Mouse (Mus musculus) neural tube, embryonic 13.5 days (tissue): ENCODE measurements around the gene Tbxas1. TPM values are rescaled to one million over a fixed set of nuclear protein-coding genes. Genes with fewer than 3 reads are reported as not detected.

Experiments
- ATAC-seq: fragments of 200-750 bp; cut with Nextera tagmentation; 2 replicates; pipeline ENCODE4 v1.8.0; 2017; ENCODE audit warnings: low read depth, mild to moderate bottlenecking, moderate TSS enrichment, moderate library complexity
- H3K27ac ChIP-seq: fragments of 300-500 bp; sonication (generic); replicated peaks from 2 replicates; pipeline ENCODE4 v1.5.1; 2015; ENCODE audit warnings: moderate library complexity, mild to moderate bottlenecking, inconsistent platforms
- H3K27me3 ChIP-seq: fragments of 300-500 bp; sonication (generic); 2 replicates; pipeline ENCODE4 v1.6.1; 2015; ENCODE audit warnings: mild to moderate bottlenecking, inconsistent platforms
- H3K36me3 ChIP-seq: fragments of 300-500 bp; sonication (generic); 2 replicates; pipeline ENCODE4 v1.6.1; 2015; ENCODE audit warnings: mild to moderate bottlenecking, inconsistent platforms
- H3K4me1 ChIP-seq: fragments of 300-500 bp; sonication (generic); replicated peaks from 2 replicates; pipeline ENCODE4 v1.6.1; 2015; ENCODE audit warnings: inconsistent platforms
- H3K4me2 ChIP-seq: fragments of 300-500 bp; sonication (generic); 2 replicates; pipeline ENCODE4 v1.6.1; 2015; ENCODE audit warnings: inconsistent platforms, mild to moderate bottlenecking, moderate library complexity
- H3K4me3 ChIP-seq: fragments of 300-500 bp; sonication (generic); 2 replicates; pipeline ENCODE4 v1.5.1; 2015; ENCODE audit warnings: mild to moderate bottlenecking, inconsistent platforms
- H3K9ac ChIP-seq: fragments of 300-500 bp; sonication (generic); 2 replicates; pipeline ENCODE4 v1.6.1; 2015; ENCODE audit warnings: moderate library complexity, mild to moderate bottlenecking, inconsistent platforms
- H3K9me3 ChIP-seq: fragments of 300-500 bp; sonication (generic); 2 replicates; pipeline ENCODE4 v1.6.1; 2016; ENCODE audit warnings: inconsistent platforms
- WGBS: fragments of 180-500 bp; shearing (Covaris S2); methylation state at CpG from one replicate; pipeline ENCODE4 v1.1.7; 2015; 5-methylcytosine and 5-hydroxymethylcytosine counted together
- polyA plus RNA-seq: library from polyadenylated mRNA; unstranded; fragments of >200 nt; fragmentation: Nextera tagmentation; extraction: Ambion mirVana; gene quantifications from 2 replicates; pipeline ENCODE4 v1.2.1, GENCODE M21; 2015

The Tbxas1 gene
- polyA plus RNA-seq, 1 experiment from 2014 or later: 2.5 TPM

DNA sequence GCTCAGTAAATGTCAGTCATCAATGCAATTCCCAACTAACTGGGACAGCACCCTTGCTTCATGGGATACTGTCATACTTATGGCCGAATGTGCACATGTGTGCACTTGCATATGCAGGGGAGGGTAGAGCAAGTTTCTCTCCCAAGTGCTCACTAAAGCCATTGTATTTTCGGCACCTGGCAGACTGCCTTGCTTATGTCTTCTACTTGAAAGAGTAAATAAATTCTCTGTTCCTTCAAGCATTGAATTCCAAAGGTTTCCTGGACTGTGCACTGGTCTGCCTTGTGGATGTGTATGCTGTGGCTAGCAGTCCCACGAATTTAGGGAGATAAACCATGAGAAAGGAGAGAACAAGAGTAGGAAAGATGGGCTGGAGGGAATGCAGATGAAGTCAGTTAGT, 53.3 kb downstream of the Tbxas1 start:
- Histone ChIP-seq H3K27ac (no peak overlapping the region), H3K9ac (no peak overlapping the region), H3K36me3 (no peaks in the 10 kb centered on the region), H3K4me1 (peaks cover 12% of the 10 kb centered on the region; the same call in 1 of the 2 replicates), H3K4me2 (no peak overlapping the region), H3K27me3 (no peaks in the 10 kb centered on the region), H3K4me3 (no peak overlapping the region), H3K9me3 (peaks cover 12% of the 10 kb centered on the region)
- ATAC-seq: no peak
- WGBS: 82% methylated on average over 3 of the region's 3 CpGs

DNA sequence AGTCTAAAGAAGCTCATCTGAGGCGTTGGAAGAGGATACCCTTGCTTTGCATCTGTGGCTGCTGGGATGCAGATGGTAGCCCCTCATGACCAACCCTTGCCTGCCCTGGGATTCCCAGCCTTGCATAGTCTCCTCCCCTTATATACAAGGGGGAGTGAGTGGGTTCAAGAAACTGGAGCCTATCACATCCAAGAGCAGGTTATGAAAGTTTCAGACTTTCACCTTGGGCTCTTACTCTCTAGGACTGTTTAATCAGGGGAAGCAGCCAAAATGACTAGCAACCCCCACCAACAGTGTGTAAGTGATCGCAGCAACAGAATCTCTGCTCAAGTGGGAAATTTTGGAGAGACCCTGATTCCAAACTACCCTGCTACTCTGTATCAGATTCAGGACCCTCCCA, 60.8 kb downstream of the Tbxas1 start:
- Histone ChIP-seq H3K9me3 (peaks cover 12% of the 10 kb centered on the region), H3K27ac (no peak overlapping the region), H3K4me1 (no peaks in the 10 kb centered on the region), H3K27me3 (no peaks in the 10 kb centered on the region), H3K4me2 (no peak overlapping the region), H3K9ac (no peak overlapping the region), H3K36me3 (no peaks in the 10 kb centered on the region), H3K4me3 (no peak overlapping the region)
- WGBS: 90% methylated on average over 2 of the region's 2 CpGs
- no peak for ATAC-seq

DNA sequence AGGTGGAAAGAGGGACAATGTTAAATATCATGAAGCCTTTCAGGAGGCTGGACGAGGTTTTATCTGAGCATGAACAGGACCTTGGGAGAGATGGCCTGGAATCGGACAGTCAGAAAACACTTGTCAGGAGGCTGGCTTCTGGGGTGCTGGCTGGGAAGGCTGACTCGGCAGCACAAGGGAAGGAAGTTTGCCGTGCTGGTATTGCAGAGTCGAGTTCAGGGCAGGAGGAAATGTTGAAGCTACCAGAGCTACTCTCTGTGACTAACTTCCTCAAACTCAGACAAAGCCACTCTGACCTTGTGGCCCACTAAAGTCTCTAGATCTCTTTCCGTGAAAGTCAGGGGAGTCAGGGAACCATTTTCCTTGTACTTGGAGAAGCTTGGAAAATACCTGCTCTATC, 63.2 kb downstream of the Tbxas1 start:
- no peaks in the 10 kb centered on the region for H3K27me3 ChIP-seq
- no peaks in the 10 kb centered on the region for H3K4me1 ChIP-seq
- H3K9ac ChIP-seq: no peak overlapping the region
- no peaks in the 10 kb centered on the region for H3K9me3 ChIP-seq
- ATAC-seq: no peak
- no peak overlapping the region for H3K4me3 ChIP-seq
- H3K27ac ChIP-seq: no peak overlapping the region
- WGBS: 76% methylated on average over 6 of the region's 6 CpGs
- no peak overlapping the region for H3K4me2 ChIP-seq
- H3K36me3 ChIP-seq: no peaks in the 10 kb centered on the region

- H3K27ac ChIP-seq: no peak overlapping the region
- no peak overlapping the region for H3K9ac ChIP-seq
- H3K36me3 ChIP-seq: no peaks in the 10 kb centered on the region
- H3K4me2 ChIP-seq: no peak overlapping the region
- H3K27me3 ChIP-seq: no peaks in the 10 kb centered on the region
- H3K4me1 ChIP-seq: no peaks in the 10 kb centered on the region
- no peaks in the 10 kb centered on the region for H3K9me3 ChIP-seq
- WGBS: 81% methylated on average over 4 of the region's 4 CpGs
- no peak overlapping the region for H3K4me3 ChIP-seq
- no peak for ATAC-seq
These were observed 63.9 kb downstream of the Tbxas1 start for GRCm38 (mm10) chr6:38939096-38939495.

GRCm38 (mm10) chr6:38941016-38941415, 65.8 kb downstream of the Tbxas1 start:
- 100% methylated on average over 1 of the region's 1 CpGs for WGBS
- H3K27me3 ChIP-seq: no peaks in the 10 kb centered on the region
- no peak for ATAC-seq
- no peaks in the 10 kb centered on the region for H3K4me1 ChIP-seq
- H3K27ac ChIP-seq: no peak overlapping the region
- no peak overlapping the region for H3K9ac ChIP-seq
- H3K9me3 ChIP-seq: no peaks in the 10 kb centered on the region
- H3K4me2 ChIP-seq: no peak overlapping the region
- H3K36me3 ChIP-seq: no peaks in the 10 kb centered on the region
- no peak overlapping the region for H3K4me3 ChIP-seq

DNA sequence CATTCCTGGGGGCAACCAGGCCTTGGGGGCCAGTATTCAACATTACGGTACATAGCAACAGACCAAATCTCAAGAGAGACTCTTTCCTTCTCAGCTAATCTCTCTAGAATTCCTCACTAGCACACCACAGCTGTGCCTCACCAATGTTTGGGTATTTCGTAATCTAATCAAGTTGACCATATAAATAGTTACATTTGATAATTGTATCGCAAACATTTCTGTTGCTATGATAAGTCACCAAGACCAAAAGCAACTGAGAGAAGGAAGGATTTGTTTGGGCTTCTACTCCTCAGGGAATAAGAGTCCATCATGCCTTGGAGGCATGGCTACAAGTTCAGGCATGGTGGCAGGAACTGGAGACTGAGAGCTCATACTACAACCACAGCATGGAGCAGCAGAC, 67.6 kb downstream of the Tbxas1 start:
- Histone ChIP-seq H3K36me3 (no peaks in the 10 kb centered on the region), H3K9ac (no peak overlapping the region), H3K4me2 (no peak overlapping the region), H3K4me1 (no peaks in the 10 kb centered on the region), H3K27ac (no peak overlapping the region), H3K9me3 (no peaks in the 10 kb centered on the region), H3K27me3 (no peaks in the 10 kb centered on the region), H3K4me3 (no peak overlapping the region)
- 95% methylated on average over 3 of the region's 3 CpGs for WGBS
- no peak for ATAC-seq

GRCm38 (mm10) chr6:38944392-38944791, 69.2 kb downstream of the Tbxas1 start:
- no peak for ATAC-seq

DNA sequence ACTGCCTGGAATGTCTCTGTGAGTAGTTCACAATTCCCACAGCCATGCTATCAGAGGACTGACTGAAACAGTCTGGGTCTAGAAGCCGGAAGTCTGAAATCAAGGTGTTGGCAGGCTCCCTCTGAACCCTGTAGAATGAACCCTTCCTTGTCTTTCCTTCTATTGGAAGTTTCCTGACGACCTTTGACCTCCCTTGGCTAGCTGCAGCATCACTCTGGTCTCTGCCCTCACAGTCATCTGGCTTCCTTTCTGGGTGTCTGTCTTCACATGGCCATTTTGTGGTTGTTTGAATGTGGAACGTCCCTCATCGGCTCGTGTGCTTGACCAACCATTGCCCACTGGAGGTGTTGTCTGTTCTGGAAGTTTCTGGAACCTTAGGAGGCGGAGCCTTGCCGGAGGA, 69.6 kb downstream of the Tbxas1 start:
- ATAC-seq: no peak
- no peak overlapping the region for H3K4me2 ChIP-seq
- no peak overlapping the region for H3K9ac ChIP-seq
- H3K4me3 ChIP-seq: no peak overlapping the region
- H3K9me3 ChIP-seq: no peaks in the 10 kb centered on the region
- H3K4me1 ChIP-seq: no peaks in the 10 kb centered on the region
- no peaks in the 10 kb centered on the region for H3K36me3 ChIP-seq
- WGBS: 88% methylated on average over 7 of the region's 7 CpGs
- H3K27me3 ChIP-seq: no peaks in the 10 kb centered on the region
- H3K27ac ChIP-seq: no peak overlapping the region

More at GRCm38 (mm10) chr6:38944392-38944791, 69.2 kb downstream of the Tbxas1 start:
- 92% methylated on average over 8 of the region's 8 CpGs for WGBS
- H3K4me3 ChIP-seq: no peak overlapping the region
- no peaks in the 10 kb centered on the region for H3K9me3 ChIP-seq
- H3K27ac ChIP-seq: no peak overlapping the region
- no peaks in the 10 kb centered on the region for H3K27me3 ChIP-seq
- H3K4me1 ChIP-seq: no peaks in the 10 kb centered on the region
- H3K4me2 ChIP-seq: no peak overlapping the region
- H3K36me3 ChIP-seq: no peaks in the 10 kb centered on the region
- H3K9ac ChIP-seq: no peak overlapping the region

- no peak overlapping the region for H3K9ac ChIP-seq
- no peak overlapping the region for H3K4me3 ChIP-seq
- no peaks in the 10 kb centered on the region for H3K9me3 ChIP-seq
- 67% methylated on average over 3 of the region's 3 CpGs for WGBS
- no peaks in the 10 kb centered on the region for H3K36me3 ChIP-seq
- no peak for ATAC-seq
- H3K27ac ChIP-seq: no peak overlapping the region
- H3K4me2 ChIP-seq: no peak overlapping the region
- no peaks in the 10 kb centered on the region for H3K27me3 ChIP-seq
- H3K4me1 ChIP-seq: no peaks in the 10 kb centered on the region
These were observed 70.5 kb downstream of the Tbxas1 start for GRCm38 (mm10) chr6:38945681-38946080.

DNA sequence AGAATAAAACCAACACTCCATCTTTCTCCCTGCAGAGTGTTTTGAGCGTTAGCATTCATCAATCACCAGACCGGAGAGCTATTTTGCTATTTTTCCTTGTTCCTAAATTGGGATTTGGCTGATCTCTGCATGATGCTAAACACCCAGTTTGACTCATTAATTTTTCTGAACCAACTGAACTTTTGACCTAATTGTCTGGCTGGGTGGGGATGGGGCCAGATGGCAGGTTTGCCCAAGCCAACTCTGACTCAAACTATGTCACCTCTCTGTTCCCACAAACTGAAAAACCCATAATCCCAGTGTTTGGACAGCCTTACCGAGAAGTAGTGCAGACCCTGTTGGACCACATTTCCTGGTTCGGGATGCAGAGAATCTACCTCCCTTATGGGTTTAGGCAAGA, 72.1 kb downstream of the Tbxas1 start:
- no peak for ATAC-seq
- WGBS: 85% methylated on average over 4 of the region's 4 CpGs
- H3K4me1 ChIP-seq: no peaks in the 10 kb centered on the region
- H3K27ac ChIP-seq: no peak overlapping the region
- H3K27me3 ChIP-seq: no peaks in the 10 kb centered on the region
- H3K36me3 ChIP-seq: no peaks in the 10 kb centered on the region
- no peak overlapping the region for H3K4me2 ChIP-seq
- H3K4me3 ChIP-seq: no peak overlapping the region
- H3K9me3 ChIP-seq: no peaks in the 10 kb centered on the region
- H3K9ac ChIP-seq: no peak overlapping the region

DNA sequence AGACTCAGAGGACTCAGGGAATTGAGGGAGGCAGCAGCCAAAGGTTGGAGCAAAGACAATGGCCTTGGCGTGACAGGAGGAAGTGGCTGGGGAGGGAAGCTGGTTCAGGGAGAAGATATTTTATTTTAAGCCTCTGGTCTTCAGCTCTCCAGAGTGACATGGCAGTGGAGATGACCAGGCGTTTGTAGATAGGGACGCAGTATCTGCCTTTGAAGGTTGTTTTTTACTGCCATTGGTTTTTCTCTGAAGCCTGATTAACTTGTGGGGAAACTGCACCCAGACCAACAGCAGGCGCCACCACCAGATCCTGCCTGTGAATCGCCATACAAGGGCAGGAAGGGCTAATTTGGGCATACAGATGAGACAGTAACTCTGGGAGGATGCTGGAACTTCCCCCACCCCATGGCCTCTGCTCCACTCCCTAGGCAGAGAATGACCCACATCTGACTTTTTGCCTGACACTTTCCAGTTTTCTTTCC, 74.5 kb downstream of the Tbxas1 start:
- Histone ChIP-seq H3K27me3 (no peaks in the 10 kb centered on the region), H3K27ac (no peak overlapping the region), H3K4me1 (no peaks in the 10 kb centered on the region), H3K9ac (no peak overlapping the region), H3K4me3 (no peak overlapping the region), H3K36me3 (no peaks in the 10 kb centered on the region), H3K9me3 (no peaks in the 10 kb centered on the region), H3K4me2 (no peak overlapping the region)
- 56% methylated on average over 5 of the region's 5 CpGs for WGBS
- ATAC-seq: no peak

DNA sequence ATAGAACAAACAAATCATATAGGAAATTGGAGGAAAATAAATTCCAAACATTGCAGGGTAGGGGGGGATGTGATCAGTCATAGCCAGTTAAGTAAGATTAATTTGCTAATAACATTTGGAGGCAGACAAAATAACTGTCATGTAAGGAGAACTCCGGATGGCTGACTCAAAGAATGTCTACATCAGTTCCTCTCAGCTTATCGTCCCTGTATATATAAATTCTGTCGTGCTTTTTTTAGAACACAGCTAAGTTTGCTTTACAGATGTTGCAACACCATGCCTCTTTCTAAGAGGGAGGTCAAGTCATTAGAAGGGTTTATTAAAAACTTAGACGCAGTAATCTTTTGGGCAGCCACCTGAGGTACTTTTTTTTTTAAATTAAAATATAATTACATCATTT, 75.1 kb downstream of the Tbxas1 start:
- H3K36me3 ChIP-seq: no peaks in the 10 kb centered on the region
- H3K9ac ChIP-seq: no peak overlapping the region
- no peaks in the 10 kb centered on the region for H3K27me3 ChIP-seq
- no peak overlapping the region for H3K4me2 ChIP-seq
- no peak overlapping the region for H3K4me3 ChIP-seq
- 85% methylated on average over 4 of the region's 4 CpGs for WGBS
- H3K4me1 ChIP-seq: no peaks in the 10 kb centered on the region
- no peak overlapping the region for H3K27ac ChIP-seq
- H3K9me3 ChIP-seq: no peaks in the 10 kb centered on the region
- no peak for ATAC-seq

- Histone ChIP-seq H3K27ac (no peak overlapping the region), H3K9ac (no peak overlapping the region), H3K27me3 (no peaks in the 10 kb centered on the region), H3K9me3 (no peaks in the 10 kb centered on the region), H3K36me3 (no peaks in the 10 kb centered on the region), H3K4me2 (no peak overlapping the region), H3K4me1 (no peaks in the 10 kb centered on the region), H3K4me3 (no peak overlapping the region)
- ATAC-seq: no peak
- 30% methylated on average over 3 of the region's 3 CpGs for WGBS
These were observed 75.6 kb downstream of the Tbxas1 start for GRCm38 (mm10) chr6:38950838-38951237.
